Mouse (Mus musculus): ENCODE measurements around the gene Vopp1.
A peak's percentile ranks its signal among the peaks of the same experiment; 100 is the strongest.

Vopp1 gene

DNA sequence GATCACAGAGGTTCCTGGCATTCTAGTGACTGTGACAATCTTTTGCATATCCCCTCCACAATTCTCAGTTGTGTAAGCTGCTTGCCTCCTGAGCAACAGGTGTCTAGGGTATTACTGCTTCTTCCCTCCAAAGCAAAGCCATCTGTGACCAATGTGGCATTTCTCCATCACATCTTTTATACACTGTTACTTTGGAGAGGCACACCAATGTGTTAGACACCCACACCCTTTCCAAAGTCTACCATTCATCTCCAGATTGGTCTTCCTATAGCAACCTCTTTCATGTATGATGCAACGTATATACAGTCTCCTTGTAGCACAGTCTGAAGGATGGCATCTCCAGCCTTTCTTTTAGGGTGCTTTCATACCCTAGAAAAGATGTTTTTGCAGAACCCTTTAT, 42.3 kb downstream of the Vopp1 start:
- no peak for DNase-seq

DNA sequence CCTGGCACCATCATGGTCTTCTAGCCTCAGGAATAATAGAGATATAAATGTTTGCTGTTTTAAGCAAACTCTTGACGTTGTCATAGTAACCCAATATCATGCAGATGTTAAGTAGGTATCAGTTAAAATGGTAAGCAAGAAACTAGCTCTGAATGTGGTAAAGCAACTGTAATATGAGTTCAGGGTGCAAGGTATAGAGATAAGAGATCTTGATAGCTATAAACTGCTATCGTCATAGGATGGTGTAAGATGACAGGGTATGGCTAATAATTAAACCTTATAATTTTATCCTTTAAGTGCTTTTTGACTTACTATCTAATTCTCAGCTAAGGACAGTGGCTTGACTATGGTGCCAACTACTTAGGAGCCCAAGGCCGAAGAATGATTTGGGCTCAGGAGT, 44.6 kb downstream of the Vopp1 start:
- DNase-seq: no peak

- no peak for DNase-seq
These were observed 51.2 kb downstream of the Vopp1 start for GRCm38 (mm10) chr6:57773792-57774191.

- DNase-seq: no peak
These were observed 54.3 kb downstream of the Vopp1 start for GRCm38 (mm10) chr6:57770467-57771190.

GRCm38 (mm10) chr6:57768948-57769525, 55.9 kb downstream of the Vopp1 start:
- no peak for DNase-seq

- no peak for DNase-seq
These were observed 57.7 kb downstream of the Vopp1 start for GRCm38 (mm10) chr6:57767112-57767868.

DNA sequence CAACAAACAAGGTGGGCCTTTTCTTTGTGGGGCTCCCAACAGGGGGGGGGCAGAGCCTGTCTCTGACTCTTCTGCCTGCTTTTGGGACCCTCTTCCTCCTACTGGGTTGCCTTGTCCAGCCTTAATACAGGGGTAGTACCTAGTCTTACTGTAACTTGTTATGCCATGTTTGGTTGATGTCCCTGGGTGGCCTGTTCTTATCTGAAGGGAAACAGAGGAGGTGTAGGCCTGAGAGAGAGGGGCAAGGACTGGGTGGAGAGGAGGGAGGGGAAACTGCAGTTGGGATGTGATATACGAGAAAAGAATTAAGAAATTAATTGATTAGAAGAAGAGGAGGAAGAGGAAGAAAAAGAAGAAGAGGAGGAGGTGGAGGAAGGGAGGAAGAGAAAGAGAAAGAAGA, 58.7 kb downstream of the Vopp1 start:
- DNase-seq: no peak

DNA sequence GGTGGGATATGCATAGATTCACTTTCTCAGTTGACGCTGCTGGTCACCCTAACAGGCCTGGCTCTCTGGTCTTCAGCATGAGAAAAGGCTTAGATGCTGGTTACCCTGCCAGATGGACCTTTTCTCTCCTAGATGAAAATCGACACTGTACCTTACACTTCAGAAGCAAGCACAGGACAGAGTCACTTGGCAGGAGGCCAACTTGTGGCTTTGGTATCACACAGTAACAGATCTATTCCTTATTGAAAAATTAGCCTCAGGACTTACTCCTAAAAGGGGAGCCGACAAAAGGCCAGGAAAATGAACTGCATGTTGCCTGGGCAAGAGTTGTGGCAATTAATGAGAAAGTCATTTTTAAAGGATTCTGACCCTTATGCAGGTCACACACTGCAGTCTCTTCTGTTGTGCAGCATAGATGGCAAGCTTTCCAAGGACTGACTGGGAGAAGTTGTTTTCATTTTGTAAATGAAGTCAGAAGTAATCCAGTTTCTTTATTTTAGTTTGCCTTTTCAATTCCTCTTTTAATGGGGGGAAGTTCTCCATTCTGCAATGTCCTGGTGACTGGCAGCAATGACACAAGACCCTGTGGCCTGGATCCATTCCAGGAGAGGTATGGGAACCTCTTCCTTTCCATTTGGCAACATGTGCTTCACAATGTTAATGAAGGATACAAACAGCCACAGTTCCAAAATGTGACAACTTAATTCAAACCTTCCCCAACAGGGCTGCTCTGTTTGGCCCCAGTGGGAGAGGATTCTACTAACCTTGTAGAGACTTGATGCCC, 59.7 kb downstream of the Vopp1 start:
- peak; percentile 45 to 49 for DNase-seq

DNA sequence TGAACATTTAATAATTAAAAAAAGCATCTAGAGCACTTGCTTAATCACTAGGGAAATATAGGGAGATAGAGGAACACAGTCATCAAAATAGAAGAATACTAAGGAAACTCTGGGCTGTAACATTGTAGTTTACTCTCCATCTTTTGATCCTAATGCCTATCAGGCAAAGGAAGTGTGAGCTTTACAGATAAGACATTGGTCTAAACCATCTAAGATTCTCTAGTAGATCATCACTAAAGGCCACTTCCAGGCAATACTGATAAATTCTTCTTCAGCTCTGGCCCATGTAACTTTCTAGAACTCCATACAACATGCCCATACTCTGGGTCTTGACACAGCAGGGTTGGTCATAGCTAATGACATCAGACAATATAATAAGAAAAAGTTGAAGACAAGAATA, 61.9 kb downstream of the Vopp1 start:
- DNase-seq: no peak

GRCm38 (mm10) chr6:57753962-57754759, 70.8 kb downstream of the Vopp1 start:
- no peak for DNase-seq

GRCm38 (mm10) chr6:57745748-57746129, 79.2 kb downstream of the Vopp1 start:
- DNase-seq: no peak

GRCm38 (mm10) chr6:57744974-57745747, 79.8 kb downstream of the Vopp1 start:
- DNase-seq: no peak

DNA sequence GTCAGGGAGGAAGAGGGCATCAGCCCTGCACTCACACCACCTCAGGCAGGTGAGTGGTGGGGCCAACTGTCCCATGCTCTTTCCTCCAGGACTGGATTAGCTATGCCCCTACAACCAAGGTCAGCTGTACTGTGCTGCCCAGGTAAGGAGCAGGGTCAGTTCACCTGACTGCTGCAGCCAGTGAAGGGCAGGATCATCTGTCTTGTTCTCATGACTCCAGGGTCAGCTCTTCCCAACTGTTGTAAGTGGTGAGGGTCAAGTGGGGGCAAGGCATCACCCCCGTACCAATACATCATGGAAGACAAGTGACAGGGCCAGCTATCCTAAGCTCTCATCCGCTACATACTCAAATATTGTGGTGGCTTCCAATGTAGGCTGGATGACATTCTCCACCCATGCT, 80.8 kb downstream of the Vopp1 start:
- DNase-seq: no peak

DNA sequence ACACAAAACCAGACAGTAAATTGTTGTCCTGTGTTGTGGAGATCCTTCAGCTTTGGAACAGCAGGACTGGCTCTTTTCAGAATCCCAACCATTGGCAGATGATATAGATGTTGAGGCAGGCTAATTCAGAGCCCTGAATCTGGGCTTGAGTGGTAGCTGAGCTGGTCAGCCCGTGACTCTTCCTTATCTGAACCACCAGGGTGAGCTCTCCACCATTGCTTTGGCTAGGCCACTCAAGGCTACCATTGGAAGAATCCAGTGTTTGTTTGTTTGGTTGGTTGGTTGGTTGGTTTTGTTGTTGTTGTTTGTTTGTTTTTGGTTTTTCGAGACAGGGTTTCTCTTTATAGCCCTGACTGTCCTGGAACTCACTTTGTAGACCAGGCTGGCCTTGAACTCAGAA, 81.6 kb downstream of the Vopp1 start:
- peak; percentile 24 to 28 for DNase-seq

- DNase-seq: no peak
These were observed 82.2 kb downstream of the Vopp1 start for GRCm38 (mm10) chr6:57742749-57743148.

GRCm38 (mm10) chr6:57721347-57721746, 103.6 kb downstream of the Vopp1 start:
- DNase-seq: no peak

DNA sequence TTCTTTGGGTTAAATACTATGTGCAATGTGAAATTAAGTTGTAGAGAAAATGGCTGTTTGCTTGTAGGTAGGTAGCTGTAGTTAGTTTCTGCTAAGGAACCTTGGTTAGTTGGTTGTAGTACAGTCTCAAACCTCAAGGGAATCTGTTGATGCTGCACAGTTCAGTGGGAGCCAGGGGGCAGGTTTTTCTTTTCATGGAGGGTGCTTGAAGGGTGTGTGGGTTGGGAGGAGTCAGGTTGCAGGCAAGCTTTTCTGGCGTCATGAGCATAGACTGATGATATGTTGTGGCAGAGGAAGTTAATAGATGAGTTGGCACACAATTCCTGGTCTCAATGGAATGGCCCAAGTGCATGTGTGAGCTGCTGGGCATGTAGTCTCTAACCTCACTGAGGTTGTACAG, 113.2 kb downstream of the Vopp1 start:
- no peak for DNase-seq

GRCm38 (mm10) chr6:57706721-57707120, 118.2 kb downstream of the Vopp1 start:
- DNase-seq: no peak

DNA sequence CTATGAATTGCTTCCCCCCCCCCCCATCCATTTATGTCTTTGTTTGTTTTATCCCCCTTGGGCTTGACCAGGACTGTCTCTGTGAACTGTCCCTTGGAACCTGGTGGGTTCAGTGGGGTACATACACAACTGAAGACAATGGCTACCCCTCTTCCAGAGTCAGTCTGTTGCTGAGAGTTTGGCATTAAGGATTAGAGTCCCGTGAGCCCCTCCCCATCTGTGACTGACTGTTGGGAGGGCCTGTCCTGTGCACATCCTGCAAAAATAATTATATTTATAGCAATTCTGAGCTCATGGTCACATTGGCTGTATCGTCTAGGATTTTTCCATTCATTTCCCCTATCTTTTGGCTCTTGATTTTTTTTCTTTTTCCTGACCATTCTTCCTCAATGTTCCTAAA, 121.3 kb downstream of the Vopp1 start:
- peak; percentile 35 to 38 for DNase-seq

DNA sequence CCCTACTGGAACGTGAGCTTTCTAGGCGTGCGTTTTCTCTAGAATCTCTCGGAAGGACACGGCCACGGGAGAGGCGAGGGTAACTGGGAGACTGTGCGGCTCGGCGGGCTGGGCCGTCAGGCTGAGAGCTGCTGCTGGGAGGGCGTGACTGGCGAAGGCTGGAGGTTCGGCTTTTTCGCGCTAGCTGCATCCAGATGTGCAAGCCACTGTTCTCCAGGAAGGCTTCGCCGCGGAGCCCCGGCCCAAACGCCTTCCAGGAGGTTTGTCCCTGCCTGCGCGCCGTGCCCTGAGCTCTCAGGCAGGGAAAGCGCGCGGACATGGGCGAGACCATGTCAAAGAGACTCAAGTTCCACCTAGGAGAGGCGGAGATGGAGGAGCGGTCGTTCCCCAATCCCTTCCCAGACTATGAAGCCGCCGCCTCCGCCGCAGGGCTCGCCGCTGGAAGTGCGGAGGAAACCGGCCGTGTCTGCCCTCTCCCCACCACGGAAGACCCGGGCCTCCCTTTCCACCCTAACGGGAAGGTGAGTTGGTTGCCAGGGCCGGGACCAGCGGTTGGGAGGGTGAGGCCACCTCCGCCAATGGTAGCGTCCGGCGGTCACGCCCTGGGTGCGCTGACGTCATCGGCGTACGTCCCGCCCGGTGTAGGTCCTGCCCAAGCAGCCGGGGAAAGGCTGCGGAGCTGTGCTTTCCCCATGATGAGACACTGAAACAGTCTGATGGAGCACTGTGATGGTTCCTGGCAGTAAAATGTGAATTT, 122.0 kb downstream of the Vopp1 start:
- peak; percentile 98 to 99 for DNase-seq

- DNase-seq: peak; percentile 75 to 80
These were observed 122.6 kb downstream of the Vopp1 start, which contains the start of gene Lancl2 for GRCm38 (mm10) chr6:57702376-57702742. TSS of gene Lancl2 (plus strand) at chr6:57702540.

Data from cerebellum, postnatal 10 days (tissue).